Mouse (Mus musculus) ES-CJ7 (cell line): ENCODE results near the gene Ddx27.

Experiments used
- DNase-seq: peaks from one replicate; pipeline ENCODE4 v3.0.0; 2011; ENCODE audit warnings: low read depth, low spot score

Gene Ddx27

GRCm38 (mm10) chr2:167081639-167082038 is 66.6 kb downstream of the Ddx27 start:
- no peak for DNase-seq
